Mouse (Mus musculus): ENCODE measurements around the gene Paics.

- TF ChIP-seq POLR2A (IDR thresholded peaks at IDR 0.05; ENCODE audit: low read depth, low read length) (no peak), CTCF (IDR thresholded peaks at IDR 0.05; ENCODE audit: extremely low read depth, insufficient read length, insufficient replicate concordance, low read depth, low read length) (no peak)
These were observed 8.5 kb downstream of the Paics start for GRCm38 (mm10) chr5:76959587-76959986.

Data from small intestine, adult 2 months (tissue).